Mouse (Mus musculus): Measurements from ENCODE around the gene Ehmt2. TPM values are rescaled to one million over a fixed set of nuclear protein-coding genes. Genes with fewer than 3 reads are reported as not detected.
A peak's percentile ranks its signal among the peaks of the same experiment; 100 is the strongest.

The Ehmt2 gene
- total and polyA plus RNA-seq, 2 experiments from 2014 or later = 61.8 to 302 TPM

DNA sequence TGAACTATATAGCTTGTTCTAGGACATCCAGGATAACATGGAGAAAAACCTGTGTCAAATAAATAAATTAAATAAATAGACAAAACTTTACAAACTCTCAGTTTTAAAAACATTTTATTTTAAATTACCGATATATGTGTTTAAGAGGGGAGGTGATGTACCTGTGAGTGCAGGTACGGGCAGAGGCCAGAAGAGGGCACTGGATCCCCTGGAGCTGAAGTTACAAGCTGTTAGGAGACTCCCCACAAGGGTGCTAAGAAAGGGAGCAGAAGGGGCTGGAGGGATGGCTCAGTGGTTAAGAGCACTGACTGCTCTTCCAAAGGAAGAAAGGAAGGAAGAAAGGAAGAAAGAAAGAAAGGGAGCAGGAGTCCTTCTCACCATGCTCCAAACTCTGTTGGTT is 6.9 kb upstream of the Ehmt2 start:
- Histone ChIP-seq H3K36me3 (ENCODE audit: insufficient read depth) (peaks cover 4% of the 10 kb centered on the region; the same call in 1 of the 2 replicates), H3K9ac (no peak overlapping the region), H3K9me3 (ENCODE audit: low read length) (no peaks in the 10 kb centered on the region), H3K4me2 (ENCODE audit: low read depth) (no peak overlapping the region), H3K4me3 (ENCODE audit: low read depth, low read length) (no peak overlapping the region), H3K4me1 (ENCODE audit: insufficient read depth) (peaks cover 5% of the 10 kb centered on the region; the same call in 1 of the 2 replicates), H3K27me3 (ENCODE audit: insufficient read depth, low read length) (no peaks in the 10 kb centered on the region), H3K27ac (ENCODE audit: low read depth, low read length) (no peak overlapping the region)
- ATAC-seq (no peak), DNase-seq (no peak)
- 94% methylated on average over 2 of the region's 2 CpGs for WGBS
- TF ChIP-seq CTCF (IDR thresholded peaks at IDR 0.05; ENCODE audit: low read depth) = no peak

- WGBS = 65% methylated on average over 12 of the region's 12 CpGs
- H3K27me3 ChIP-seq (ENCODE audit: insufficient read depth, low read length) = no peaks in the 10 kb centered on the region
Measured at GRCm38 (mm10) chr17:34893072-34893824, 5.0 kb upstream of the Ehmt2 start.

DNA sequence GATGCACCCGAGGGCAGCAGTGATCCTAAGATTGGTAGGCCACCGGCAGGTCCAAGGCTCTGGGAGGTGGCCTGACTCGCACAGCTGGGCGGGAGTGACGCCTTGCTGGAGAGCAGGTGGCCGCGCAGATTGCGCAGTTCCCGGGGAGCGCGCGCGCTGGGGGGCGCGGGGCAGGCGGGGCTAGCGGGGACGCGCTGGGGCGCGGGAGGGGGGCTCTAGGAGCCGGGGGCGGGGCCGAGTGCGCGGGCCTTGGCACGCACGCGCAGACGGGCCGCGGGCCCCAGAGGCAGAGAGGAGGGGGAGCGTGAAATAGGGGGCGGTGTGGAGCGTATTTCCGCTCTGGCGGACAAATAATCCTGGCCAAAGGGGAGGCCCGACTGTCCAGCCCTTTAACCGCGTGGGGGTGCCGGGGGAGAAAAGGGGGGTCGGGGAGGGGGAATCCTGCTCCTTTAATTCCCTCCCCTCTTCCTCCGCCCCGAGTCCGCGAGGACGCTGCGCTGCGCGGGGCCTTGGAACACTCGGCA is 4.1 kb upstream of the Ehmt2 start:
- no peaks in the 10 kb centered on the region for H3K9me3 ChIP-seq (ENCODE audit: low read length)
- peak; percentile 32; the same call in 1 of the 2 replicates for TF ChIP-seq CTCF (IDR thresholded peaks at IDR 0.05; ENCODE audit: low read depth)

More at GRCm38 (mm10) chr17:34893072-34893824, 5.0 kb upstream of the Ehmt2 start:
- H3K9ac ChIP-seq = peak overlapping the region; percentile 84; the same call in 1 of the 2 replicates
- peak overlapping the region; percentile 79 for H3K4me2 ChIP-seq (ENCODE audit: low read depth)
- peak overlapping the region; percentile 72 for H3K4me3 ChIP-seq (ENCODE audit: low read depth, low read length)
- no peak for TF ChIP-seq CTCF (IDR thresholded peaks at IDR 0.05; ENCODE audit: low read depth)
- no peak for ATAC-seq
- no peaks in the 10 kb centered on the region for H3K9me3 ChIP-seq (ENCODE audit: low read length)
- peaks cover 5% of the 10 kb centered on the region; the same call in 1 of the 2 replicates for H3K4me1 ChIP-seq (ENCODE audit: insufficient read depth)
- H3K27ac ChIP-seq (ENCODE audit: low read depth, low read length) = peak overlapping the region; percentile 87
- H3K36me3 ChIP-seq (ENCODE audit: insufficient read depth) = peaks cover 5% of the 10 kb centered on the region; the same call in 1 of the 2 replicates
- no peak for DNase-seq

DNA sequence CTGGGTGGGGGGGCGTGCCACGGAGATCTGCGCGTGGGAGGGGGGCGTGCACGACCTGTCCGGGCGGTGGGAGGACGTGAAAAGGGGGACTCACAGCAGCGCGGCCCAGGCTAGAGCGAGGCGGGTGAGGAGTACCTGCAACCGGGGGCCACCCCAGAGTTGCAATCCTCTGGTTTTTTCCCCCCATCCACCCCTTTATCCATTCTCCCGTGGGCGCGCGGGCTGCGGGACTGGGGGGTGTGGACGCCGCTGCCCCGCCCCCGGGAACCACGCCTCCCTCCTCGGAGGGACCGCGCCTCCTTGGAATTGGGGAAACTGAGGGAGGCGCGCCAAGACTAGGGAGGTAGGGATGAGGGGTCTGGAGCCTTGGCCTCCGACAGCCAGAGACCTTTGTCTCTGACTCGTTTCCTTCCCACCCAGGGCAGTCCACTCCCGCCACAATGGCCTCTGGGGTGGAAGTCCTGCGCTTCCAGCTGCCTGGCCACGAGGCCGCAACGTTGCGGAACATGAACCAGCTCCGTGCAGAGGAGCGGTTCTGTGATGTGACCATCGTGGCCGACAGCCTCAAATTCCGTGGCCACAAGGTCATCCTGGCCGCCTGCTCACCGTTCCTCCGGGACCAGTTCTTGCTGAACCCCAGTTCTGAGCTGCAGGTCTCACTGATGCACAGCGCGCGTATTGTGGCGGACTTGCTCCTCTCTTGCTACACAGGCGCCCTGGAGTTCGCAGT is 3.3 kb upstream of the Ehmt2 start:
- Histone ChIP-seq H3K4me2 (ENCODE audit: low read depth) (peak overlapping the region; percentile 79), H3K9me3 (ENCODE audit: low read length) (no peaks in the 10 kb centered on the region), H3K4me3 (ENCODE audit: low read depth, low read length) (peak overlapping the region; percentile 72), H3K27ac (ENCODE audit: low read depth, low read length) (peak overlapping the region; percentile 87), H3K27me3 (ENCODE audit: insufficient read depth, low read length) (no peaks in the 10 kb centered on the region), H3K4me1 (ENCODE audit: insufficient read depth) (peaks cover 6% of the 10 kb centered on the region; the same call in 1 of the 2 replicates), H3K9ac (peak overlapping the region; percentile 84), H3K36me3 (ENCODE audit: insufficient read depth) (peaks cover 5% of the 10 kb centered on the region; the same call in 1 of the 2 replicates)
- 4% methylated on average over 44 of the region's 51 CpGs for WGBS
- DNase-seq (peak; percentile 53), ATAC-seq (peak; percentile 32)
- TF ChIP-seq CTCF (IDR thresholded peaks at IDR 0.05; ENCODE audit: low read depth) = no peak

More for the DNA sequence above, 4.1 kb upstream of the Ehmt2 start:
- H3K36me3 ChIP-seq (ENCODE audit: insufficient read depth) = peaks cover 5% of the 10 kb centered on the region; the same call in 1 of the 2 replicates
- WGBS = 6% methylated on average over 35 of the region's 51 CpGs
- H3K4me1 ChIP-seq (ENCODE audit: insufficient read depth) = peaks cover 5% of the 10 kb centered on the region; the same call in 1 of the 2 replicates
- DNase-seq = peak; percentile 99
- H3K27ac ChIP-seq (ENCODE audit: low read depth, low read length) = peak overlapping the region; percentile 87
- H3K4me3 ChIP-seq (ENCODE audit: low read depth, low read length) = peak overlapping the region; percentile 72
- H3K4me2 ChIP-seq (ENCODE audit: low read depth) = peak overlapping the region; percentile 79
- ATAC-seq = peak; percentile 88
- no peaks in the 10 kb centered on the region for H3K27me3 ChIP-seq (ENCODE audit: insufficient read depth, low read length)
- peak overlapping the region; percentile 84 for H3K9ac ChIP-seq

GRCm38 (mm10) chr17:34895724-34896123 is 2.5 kb upstream of the Ehmt2 start:
- Histone ChIP-seq H3K4me3 (ENCODE audit: low read depth, low read length) (peak overlapping the region; percentile 72), H3K27me3 (ENCODE audit: insufficient read depth, low read length) (no peaks in the 10 kb centered on the region), H3K9ac (peak overlapping the region; percentile 84), H3K4me1 (ENCODE audit: insufficient read depth) (peaks cover 10% of the 10 kb centered on the region; the same call in 1 of the 2 replicates), H3K27ac (ENCODE audit: low read depth, low read length) (no peak overlapping the region), H3K9me3 (ENCODE audit: low read length) (no peaks in the 10 kb centered on the region), H3K36me3 (ENCODE audit: insufficient read depth) (peaks cover 5% of the 10 kb centered on the region; the same call in 1 of the 2 replicates), H3K4me2 (ENCODE audit: low read depth) (peak overlapping the region; percentile 79)
- no peak for TF ChIP-seq CTCF (IDR thresholded peaks at IDR 0.05; ENCODE audit: low read depth)
- 89% methylated on average over 15 of the region's 15 CpGs for WGBS
- DNase-seq (no peak), ATAC-seq (no peak)

- Histone ChIP-seq H3K4me3 (ENCODE audit: low read depth, low read length) (no peak overlapping the region), H3K9ac (no peak overlapping the region), H3K4me2 (ENCODE audit: low read depth) (no peak overlapping the region), H3K36me3 (ENCODE audit: insufficient read depth) (peaks cover 9% of the 10 kb centered on the region), H3K4me1 (ENCODE audit: insufficient read depth) (peaks cover 10% of the 10 kb centered on the region; the same call in 1 of the 2 replicates), H3K27ac (ENCODE audit: low read depth, low read length) (no peak overlapping the region), H3K9me3 (ENCODE audit: low read length) (no peaks in the 10 kb centered on the region), H3K27me3 (ENCODE audit: insufficient read depth, low read length) (no peaks in the 10 kb centered on the region)
- DNase-seq (no peak), ATAC-seq (no peak)
- no peak for TF ChIP-seq CTCF (IDR thresholded peaks at IDR 0.05; ENCODE audit: low read depth)
- 83% methylated on average over 17 of the region's 17 CpGs for WGBS
Measured at GRCm38 (mm10) chr17:34896366-34896765, 1.9 kb upstream of the Ehmt2 start.

All from forebrain, postnatal 0 days (tissue).